Mouse (Mus musculus) liver, adult (tissue): ENCODE data around the gene Rab11fip4.

ENCODE experiments used
- GATA4 ChIP-seq: IDR thresholded peaks from 2 replicates; pipeline ENCODE4 v1.6.1; 2014; ENCODE audit warnings: mild to moderate bottlenecking, low read length; ENCODE audit not compliant: insufficient replicate concordance

The Rab11fip4 gene

DNA sequence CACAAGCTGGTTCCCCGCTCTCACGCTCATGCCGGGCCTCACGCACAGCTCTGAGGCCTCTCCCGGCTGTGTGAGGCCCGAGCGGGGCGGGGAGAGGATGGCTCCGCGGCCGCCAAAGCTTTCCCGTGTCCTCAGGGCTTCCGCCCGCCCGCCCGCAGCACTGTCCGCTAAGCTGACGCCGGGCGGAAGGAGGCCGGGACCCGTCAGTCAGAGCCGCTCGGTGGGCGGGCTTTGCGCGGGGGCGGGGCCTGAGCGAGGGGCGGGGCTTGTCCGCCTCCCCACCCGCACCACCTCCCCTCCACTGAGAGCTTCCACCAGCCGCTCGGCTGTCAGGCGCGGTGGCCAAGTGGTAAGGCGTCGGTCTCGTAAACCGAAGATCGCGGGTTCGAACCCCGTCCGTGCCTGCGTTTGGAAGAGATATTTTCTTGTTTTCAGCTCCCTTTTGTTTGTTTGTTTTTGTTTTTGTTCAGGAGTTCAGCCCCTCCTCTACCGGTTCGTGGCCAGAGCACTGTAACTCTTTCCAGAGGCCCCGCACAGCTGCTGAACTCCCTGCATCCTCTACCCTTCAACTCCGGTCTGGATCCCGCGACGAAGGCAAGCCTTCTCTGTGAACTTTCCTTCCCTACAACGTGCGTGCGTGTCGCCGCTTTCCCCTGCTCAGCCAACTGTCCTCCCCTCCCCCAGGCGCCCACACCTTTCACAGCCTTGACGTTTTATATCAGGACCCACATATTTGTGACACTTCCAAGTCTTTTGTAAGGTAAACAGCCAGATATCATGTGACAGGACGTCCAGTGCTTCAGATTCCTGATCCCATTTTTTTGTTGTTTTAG, 113.5 kb downstream of the Rab11fip4 start:
- no peak; the same call in 1 of the 2 replicates for TF ChIP-seq GATA4

DNA sequence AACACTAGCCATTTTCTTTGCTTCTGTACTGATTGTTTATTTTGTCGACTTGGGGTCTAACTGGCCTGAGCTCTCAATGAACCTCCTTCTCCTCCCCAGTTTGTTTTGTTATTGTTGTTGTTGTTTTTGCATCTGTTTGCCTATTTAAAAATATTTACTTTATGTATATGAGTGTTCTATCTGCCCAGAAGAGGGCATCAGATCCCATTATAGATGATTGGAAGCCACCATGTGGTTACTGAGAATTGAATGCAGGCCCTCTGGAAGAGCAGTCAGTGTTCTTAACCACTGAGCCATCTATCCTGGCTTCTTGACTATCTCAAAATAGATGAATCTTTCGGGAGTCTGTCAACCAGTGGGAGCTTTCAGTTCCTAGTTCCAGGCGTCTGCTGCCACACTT, 116.1 kb downstream of the Rab11fip4 start:
- no peak for TF ChIP-seq GATA4

DNA sequence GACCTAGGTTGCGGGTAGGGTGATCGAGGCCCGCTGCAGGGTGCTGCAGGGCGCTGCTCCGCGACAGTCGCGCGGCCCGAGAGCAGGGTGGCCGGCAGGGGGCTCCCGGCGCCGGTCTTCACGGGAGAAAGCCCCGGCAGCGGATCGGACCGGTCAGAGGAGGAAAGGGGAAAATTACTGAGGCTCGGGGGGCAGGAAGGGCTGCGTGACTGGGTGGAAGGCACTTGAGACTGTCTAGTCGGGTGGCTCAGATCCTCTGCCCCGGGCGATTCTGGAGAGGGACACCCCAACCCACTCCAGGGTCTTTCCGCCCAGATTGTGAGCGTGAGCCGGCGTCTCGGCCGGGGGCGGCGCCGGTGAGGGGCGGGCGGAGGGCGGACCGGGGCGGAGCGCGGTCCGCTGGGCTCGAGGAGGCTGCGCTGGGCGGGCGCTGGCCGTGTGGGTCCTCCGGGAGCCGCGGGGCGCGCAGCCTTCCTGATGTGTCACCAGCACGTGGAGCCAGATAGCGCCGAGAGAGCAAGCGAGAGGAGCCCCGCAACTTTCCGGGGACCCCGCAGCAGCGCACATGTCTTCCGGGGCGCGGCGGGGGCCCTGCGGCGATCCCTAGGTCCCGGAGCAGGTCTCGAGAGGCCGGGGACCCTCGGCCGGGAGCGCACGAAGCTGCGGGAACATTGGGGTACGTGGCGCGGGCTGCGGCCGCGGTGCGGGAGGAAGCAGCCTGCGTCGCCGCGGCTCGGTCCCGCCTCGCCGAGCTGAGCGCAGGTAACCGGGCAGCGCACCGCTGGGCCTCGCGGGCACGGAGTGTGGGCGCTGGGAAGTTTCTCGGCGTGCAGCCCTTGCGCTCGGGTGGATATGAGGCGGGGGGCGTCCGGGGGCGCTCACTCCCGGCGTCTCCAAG, 120.1 kb downstream of the Rab11fip4 start:
- TF ChIP-seq GATA4, result no peak

DNA sequence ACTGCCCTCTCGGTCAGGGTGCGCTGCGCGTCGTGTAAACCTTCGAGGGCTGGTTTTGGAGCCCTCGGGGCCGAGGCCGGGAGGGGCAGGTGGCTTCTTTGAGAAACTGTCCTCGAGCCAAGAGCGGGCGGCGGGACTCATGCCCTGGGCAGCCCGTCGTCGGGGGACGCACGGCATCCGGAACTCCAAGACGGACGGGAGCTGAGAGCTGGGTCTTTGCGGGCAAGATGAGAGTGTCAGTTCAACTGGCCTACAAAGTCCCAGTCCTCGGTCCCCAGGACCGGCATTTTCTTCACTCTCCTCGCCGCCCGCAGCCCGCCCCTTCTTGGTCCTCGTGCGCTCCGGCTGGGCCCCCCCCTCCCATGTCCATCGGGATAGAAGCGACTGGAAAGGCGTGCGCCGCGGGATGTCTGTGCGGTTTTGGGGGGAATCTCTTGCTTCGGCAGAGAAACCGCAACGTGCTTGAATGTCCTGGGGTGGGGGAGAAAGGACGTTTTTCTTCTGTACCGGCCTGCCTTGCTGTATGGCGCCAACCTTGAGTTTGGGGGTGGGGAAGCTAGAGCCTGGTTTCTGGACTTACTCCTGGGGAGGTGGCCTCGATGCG, 120.9 kb downstream of the Rab11fip4 start:
- TF ChIP-seq GATA4, result no peak

DNA sequence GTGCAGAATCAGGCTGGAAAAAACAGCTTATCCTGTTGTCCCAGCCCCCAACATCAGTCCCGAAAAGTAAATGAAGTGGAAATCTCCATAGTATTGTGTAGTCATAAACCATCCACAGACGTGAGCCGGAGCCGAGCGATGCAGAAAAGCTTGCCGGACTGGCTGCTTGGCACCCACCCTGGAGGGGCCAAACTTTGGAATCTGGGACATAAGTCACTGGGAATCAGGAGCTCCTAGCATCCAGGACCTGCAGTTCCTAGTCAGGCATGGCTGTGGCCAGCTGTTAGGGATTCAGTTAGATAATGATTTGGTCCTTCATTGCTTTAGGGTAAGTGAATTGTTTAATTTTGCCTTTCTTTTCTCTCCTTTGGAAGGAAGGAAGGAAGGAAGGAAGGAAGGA, 122.2 kb downstream of the Rab11fip4 start:
- no peak for TF ChIP-seq GATA4

DNA sequence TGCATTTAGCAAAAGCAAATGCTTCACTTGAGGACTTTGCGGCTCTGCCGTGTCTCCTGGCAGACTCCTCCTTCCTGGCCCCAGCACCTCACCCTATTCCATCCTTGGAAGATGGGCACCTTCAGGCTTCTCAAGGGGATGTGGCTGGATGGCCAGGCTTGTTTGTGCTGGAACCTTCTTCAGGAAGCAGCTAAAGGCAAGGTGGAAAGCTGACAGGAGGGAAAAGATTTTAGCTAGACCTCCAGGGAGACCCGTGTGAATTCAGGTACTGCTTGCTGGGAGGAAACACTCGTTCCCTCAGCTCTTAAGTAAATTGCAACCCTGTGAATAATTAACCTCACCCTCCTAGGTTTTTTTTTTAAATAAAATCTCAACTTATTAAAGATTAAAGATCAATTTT, 122.7 kb downstream of the Rab11fip4 start:
- no peak for TF ChIP-seq GATA4

DNA sequence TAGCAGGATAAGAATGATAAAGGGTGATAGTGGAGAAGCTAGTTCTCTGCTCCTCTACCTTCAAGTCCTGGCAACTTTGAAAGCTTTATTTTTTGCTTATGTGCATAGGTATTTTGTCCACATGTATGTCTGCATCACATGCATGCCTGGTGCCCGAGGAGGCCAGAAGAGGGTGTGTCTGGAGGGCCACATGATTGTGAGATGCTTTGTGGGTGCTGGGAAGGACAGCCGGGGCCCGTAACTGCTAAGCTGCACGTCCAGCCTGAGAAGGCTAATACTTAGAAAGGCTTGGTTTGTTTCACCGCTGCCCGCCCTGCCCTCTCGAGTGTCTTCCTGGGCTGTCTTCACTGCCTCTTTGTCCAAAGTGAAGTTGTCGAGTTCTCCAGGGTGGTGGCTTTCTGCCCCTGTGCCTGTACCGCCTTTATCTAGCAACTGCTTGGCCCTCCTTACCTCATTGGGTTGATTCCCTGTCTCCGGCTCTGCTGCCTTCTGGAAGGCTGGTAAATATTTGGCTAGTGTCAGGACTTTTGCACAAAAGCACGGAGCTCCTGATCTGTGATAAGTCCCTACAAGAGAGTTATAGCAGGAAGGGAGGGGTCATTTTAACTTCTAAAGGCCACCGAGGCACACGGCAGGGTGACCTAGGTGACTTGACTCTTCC, 123.2 kb downstream of the Rab11fip4 start:
- no peak for TF ChIP-seq GATA4

DNA sequence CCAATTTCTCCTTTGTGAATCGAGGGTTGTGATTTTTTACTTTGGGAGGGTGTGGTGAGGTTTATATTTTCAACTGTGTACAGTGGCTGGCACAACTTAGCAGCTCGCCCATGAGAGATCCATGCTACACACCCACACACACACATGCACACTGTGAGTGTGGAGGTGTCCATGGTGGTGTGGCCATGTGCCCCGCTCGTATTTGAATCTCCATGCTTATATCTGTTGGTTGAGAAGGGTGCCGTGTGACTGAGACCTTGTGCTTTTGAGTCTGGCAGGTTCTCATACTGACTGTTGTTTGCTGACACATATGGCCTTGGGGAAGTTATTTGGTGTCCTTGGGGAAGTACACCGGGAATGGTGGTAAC, 123.7 kb downstream of the Rab11fip4 start:
- TF ChIP-seq GATA4, result no peak

DNA sequence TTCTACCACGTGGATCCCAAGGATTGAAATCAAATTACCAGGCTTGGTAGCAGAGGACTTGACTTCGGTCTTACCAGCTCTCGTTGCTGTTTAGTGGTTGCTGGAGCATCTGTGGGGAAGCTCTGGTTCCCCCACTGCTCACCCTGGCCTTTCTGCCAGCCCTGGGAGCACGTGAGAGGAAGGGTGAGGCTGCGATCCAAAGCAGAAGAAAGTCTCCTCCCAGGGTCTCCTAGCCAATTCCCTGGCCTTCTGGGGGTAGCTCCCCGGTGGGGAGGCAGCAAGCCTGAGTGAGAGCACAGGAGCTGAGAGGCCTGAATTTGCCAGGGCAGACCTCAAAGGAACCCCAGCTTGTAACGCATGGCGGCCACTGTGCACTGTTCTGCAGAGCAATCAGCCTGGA, 124.3 kb downstream of the Rab11fip4 start:
- no peak for TF ChIP-seq GATA4

DNA sequence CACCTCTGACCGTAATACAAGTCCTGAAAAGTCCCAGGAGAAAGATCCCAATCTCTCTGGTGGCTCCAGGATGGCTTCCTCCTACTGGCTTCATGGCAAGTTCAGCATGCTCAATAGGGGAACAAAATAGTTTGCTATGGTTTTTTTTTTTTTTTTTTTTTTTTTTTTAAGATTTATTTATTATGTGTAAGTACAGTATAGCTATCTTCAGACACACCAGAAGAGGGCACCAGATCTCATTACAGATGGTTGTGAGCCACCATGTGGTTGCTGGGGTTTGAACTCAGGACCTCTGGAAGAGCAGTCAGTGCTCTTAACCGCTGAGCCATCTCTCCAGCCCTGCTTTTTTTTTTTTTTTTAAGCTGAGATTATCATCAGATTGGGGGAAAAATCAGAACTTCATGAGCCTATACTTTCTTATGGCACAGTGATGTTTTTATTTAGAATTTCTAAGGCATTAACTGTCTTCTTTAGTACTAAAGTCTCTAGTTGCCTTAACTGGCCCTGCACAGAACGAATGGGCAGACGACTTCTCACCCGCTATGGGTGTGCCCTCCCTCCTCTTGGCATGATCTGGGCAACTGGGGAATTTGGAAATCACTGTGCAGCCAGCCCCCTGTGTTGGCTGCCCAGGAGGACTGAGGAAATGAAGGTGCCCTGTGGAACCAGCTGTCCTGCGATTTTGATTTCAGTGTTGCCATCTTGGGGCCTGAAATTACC, 124.9 kb downstream of the Rab11fip4 start:
- TF ChIP-seq GATA4, result no peak

DNA sequence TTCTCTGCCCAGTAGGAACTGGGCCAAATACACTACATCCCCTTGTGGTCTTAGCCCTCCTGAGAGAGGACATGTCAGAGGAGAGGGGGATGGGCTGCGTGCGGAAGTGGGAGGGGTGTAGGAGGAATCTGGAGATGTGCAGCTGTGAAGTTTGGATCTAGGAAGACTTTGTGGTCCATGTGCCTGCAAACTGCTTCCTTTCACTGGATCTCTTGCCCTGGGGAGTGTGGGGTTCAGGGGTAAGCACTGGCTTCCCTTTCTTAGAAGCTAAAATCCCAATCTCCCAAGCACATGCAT, 125.4 kb downstream of the Rab11fip4 start:
- no peak for TF ChIP-seq GATA4

DNA sequence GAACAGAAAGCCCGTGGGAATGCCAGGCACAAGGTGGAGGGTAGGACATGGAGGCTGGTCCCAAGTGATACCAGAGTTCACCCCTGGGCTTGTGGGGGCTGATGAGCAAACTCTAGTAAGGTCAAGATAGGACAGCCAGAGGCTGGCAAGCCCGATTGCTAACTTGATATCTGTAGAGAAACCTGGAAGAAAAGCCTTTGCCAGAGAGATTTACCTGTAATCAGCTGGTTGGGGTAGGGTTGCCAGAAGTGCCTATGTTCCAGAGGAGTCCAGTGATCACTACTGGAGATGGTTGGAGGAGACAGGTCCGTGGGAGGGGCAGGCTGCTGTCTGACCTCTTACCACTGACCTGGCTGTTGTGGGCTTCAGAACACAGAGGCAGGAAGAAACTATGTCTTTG, 126.3 kb downstream of the Rab11fip4 start:
- no peak for TF ChIP-seq GATA4

DNA sequence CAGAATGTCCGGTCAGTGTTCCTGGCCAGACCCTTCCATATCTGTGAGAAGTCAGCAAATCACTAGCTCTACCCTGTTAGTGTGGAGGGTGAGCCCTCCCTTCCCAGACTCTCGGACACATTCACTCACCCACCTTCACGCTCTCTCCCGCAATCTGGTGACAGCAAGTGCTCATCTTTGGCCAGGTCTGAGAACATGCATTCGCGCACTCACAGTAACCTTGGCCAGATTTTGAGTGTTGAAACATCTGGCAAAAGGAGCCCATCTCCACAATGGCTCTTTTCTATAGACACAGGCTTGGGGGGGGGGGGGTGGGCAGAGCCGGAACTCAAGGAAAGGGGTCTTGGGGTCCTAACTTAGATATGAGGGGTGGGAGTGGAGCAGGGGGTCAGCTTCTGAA, 126.8 kb downstream of the Rab11fip4 start:
- TF ChIP-seq GATA4, result no peak

DNA sequence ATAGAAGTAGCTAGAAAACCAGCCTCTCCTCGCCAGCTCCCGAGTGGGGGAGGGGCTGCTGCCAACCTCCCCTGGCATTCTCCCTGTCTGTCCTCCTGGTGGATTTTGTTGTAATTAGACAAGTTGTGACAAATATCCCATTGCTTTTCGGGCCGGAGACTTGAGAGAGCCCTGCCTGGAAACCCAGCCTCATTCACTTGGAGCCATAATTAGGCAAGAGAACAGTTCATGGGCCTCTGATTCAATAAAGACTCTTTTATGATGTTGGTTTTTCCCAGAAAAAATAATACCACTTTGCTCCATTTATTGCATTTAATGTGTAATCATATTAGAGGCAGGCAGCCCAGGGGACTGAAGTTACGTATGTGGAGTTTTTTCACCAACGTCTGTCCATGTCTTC, 127.2 kb downstream of the Rab11fip4 start:
- no peak for TF ChIP-seq GATA4

DNA sequence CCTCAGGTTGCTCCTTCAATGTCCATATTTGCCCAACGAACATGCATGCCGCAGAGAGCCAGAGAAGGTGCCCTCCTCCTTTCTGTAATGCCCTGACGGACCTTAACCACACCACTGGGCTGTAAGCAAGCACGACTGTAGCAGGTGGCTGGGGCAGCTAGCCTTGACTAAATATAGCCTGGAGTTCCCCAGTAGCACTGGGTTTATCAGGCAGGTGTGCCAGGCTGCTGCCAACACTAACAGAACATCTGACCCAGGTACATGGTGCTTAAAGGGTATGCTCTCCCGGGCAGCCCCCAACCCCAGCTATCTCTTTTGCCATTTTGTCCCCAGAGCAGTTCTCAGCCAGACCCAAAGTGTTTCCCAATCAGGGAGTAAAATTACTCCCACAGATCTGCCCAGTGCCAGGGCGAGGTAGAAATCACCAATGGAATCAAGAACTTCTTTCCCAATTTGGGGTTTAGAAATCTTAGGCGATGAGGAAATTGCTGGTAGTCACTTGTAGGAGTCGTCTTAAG, 127.9 kb downstream of the Rab11fip4 start:
- TF ChIP-seq GATA4, result peak; percentile 73; the same call in 1 of the 2 replicates

DNA sequence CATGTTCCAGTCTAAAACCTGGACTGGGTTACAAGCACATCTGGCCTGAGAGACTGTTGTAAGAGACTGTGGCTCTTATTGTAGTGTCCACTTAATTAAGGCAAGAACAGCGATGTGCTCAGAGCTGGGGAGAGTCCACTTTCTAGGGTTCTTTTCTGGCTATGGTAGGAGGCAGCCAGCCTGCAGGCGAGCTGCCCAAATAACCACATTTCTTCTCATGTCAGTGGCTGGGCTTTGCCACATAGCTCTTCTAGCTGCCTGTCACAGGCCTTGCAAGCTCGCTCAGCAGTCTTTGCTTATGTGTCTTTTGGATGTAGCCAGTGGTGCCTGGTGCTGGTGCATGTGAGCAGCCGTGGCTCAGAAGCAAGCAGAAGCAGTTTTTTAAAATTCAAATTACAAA, 129.7 kb downstream of the Rab11fip4 start:
- TF ChIP-seq GATA4, result no peak
